Mouse (Mus musculus) spleen, adult 2 months (tissue): ENCODE measurements around the gene Grm1.

ENCODE experiments used
- CTCF ChIP-seq: fragments of 200-500 bp; IDR thresholded peaks from 2 replicates; pipeline ENCODE4 v1.5.1; 2011; ENCODE audit warnings: mild to moderate bottlenecking, inconsistent platforms; ENCODE audit not compliant: insufficient read depth, insufficient read length, insufficient replicate concordance; ENCODE audit errors: extremely low read depth
- POLR2A ChIP-seq: fragments of 200-500 bp; IDR thresholded peaks from 2 replicates; pipeline ENCODE4 v1.6.1; 2011; ENCODE audit warnings: low read depth, low read length, inconsistent platforms

DNA sequence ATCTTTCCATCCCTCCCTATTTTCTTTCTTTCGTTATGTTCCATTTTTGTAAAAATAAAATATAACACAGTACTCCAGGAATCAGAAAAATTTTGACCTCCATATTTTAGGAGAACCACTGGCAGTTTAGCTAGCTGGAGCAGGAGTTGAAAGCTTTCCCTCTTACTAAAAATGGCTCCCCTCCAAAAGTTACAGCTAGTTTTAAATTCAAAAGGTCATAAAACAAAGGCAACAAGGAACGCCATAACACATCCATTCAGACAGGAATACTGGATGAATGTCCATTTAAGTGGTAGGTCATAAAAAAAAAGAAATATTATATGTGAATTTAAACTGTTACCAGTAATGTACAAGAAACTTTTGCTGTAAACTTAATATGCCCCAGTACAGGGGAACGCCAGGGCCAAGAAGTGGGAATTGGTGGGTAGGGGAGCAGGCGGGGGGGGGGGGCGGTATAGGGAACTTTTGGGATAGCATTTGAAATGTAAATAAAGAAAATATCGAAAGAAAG lies 294.2 kb downstream of the Grm1 start:
- TF ChIP-seq POLR2A = no peak
- TF ChIP-seq CTCF = no peak
